Mouse (Mus musculus): ENCODE measurements around the gene Map7d1. TPM values are rescaled to one million over a fixed set of nuclear protein-coding genes. Genes with fewer than 3 reads are reported as not detected.

Gene Map7d1
- total RNA-seq, 2 experiments from 2014 or later: 8.0 to 14.5 TPM

- no peak for ATAC-seq (replicated peaks; ENCODE audit: low FRiP score, low TSS enrichment, poor library complexity, severe bottlenecking)
Observed at GRCm38 (mm10) chr4:126207081-126207480, 49.1 kb downstream of the Map7d1 start.

- no peak for ATAC-seq (replicated peaks; ENCODE audit: low FRiP score, low TSS enrichment, poor library complexity, severe bottlenecking)
Observed at GRCm38 (mm10) chr4:126205386-126205785, 50.8 kb downstream of the Map7d1 start.

- ATAC-seq (replicated peaks; ENCODE audit: low FRiP score, low TSS enrichment, poor library complexity, severe bottlenecking): no peak
Observed at GRCm38 (mm10) chr4:126204661-126205230, 51.4 kb downstream of the Map7d1 start.

GRCm38 (mm10) chr4:126204016-126204415, 52.1 kb downstream of the Map7d1 start:
- ATAC-seq (replicated peaks; ENCODE audit: low FRiP score, low TSS enrichment, poor library complexity, severe bottlenecking): no peak

- ATAC-seq (replicated peaks; ENCODE audit: low FRiP score, low TSS enrichment, poor library complexity, severe bottlenecking): no peak
Observed at GRCm38 (mm10) chr4:126203336-126203895, 52.7 kb downstream of the Map7d1 start.

- ATAC-seq (replicated peaks; ENCODE audit: low FRiP score, low TSS enrichment, poor library complexity, severe bottlenecking): peak; percentile 81
Observed at GRCm38 (mm10) chr4:126202303-126203181, 53.6 kb downstream of the Map7d1 start, which contains the start of gene Thrap3. Gene Thrap3 (minus strand): TSS chr4:126202760.

GRCm38 (mm10) chr4:126201514-126202302, 54.4 kb downstream of the Map7d1 start:
- peak; percentile 51 for ATAC-seq (replicated peaks; ENCODE audit: low FRiP score, low TSS enrichment, poor library complexity, severe bottlenecking)

- no peak for ATAC-seq (replicated peaks; ENCODE audit: low FRiP score, low TSS enrichment, poor library complexity, severe bottlenecking)
Observed at GRCm38 (mm10) chr4:126200656-126201055, 55.5 kb downstream of the Map7d1 start.

GRCm38 (mm10) chr4:126200036-126200435, 56.1 kb downstream of the Map7d1 start:
- ATAC-seq (replicated peaks; ENCODE audit: low FRiP score, low TSS enrichment, poor library complexity, severe bottlenecking): no peak

GRCm38 (mm10) chr4:126199556-126199955, 56.6 kb downstream of the Map7d1 start:
- ATAC-seq (replicated peaks; ENCODE audit: low FRiP score, low TSS enrichment, poor library complexity, severe bottlenecking): 0 out of 2 replicates have a peak, but pooled peaks have one; percentile 13

- ATAC-seq (replicated peaks; ENCODE audit: low FRiP score, low TSS enrichment, poor library complexity, severe bottlenecking): no peak
Observed at GRCm38 (mm10) chr4:126197485-126197884, 58.7 kb downstream of the Map7d1 start.

- ATAC-seq (replicated peaks; ENCODE audit: low FRiP score, low TSS enrichment, poor library complexity, severe bottlenecking): no peak
Observed at GRCm38 (mm10) chr4:126194916-126195315, 61.2 kb downstream of the Map7d1 start.

- ATAC-seq (replicated peaks; ENCODE audit: low FRiP score, low TSS enrichment, poor library complexity, severe bottlenecking): no peak
Observed at GRCm38 (mm10) chr4:126194216-126194615, 61.9 kb downstream of the Map7d1 start.

GRCm38 (mm10) chr4:126190636-126191035, 65.5 kb downstream of the Map7d1 start:
- no peak for ATAC-seq (replicated peaks; ENCODE audit: low FRiP score, low TSS enrichment, poor library complexity, severe bottlenecking)

- ATAC-seq (replicated peaks; ENCODE audit: low FRiP score, low TSS enrichment, poor library complexity, severe bottlenecking): no peak
Observed at GRCm38 (mm10) chr4:126187096-126187495, 69.0 kb downstream of the Map7d1 start.

GRCm38 (mm10) chr4:126183034-126183433, 73.1 kb downstream of the Map7d1 start:
- ATAC-seq (replicated peaks; ENCODE audit: low FRiP score, low TSS enrichment, poor library complexity, severe bottlenecking): no peak

All from megakaryocyte-erythroid progenitor cell, adult 5-6 weeks (primary cell).